Mouse (Mus musculus): Measurements from ENCODE around the gene Glod4. TPM values are rescaled to one million over a fixed set of nuclear protein-coding genes. Genes with fewer than 3 reads are reported as not detected.

Gene Glod4
- polyA plus RNA-seq, 1 experiment from 2014 or later = 131 TPM

DNA sequence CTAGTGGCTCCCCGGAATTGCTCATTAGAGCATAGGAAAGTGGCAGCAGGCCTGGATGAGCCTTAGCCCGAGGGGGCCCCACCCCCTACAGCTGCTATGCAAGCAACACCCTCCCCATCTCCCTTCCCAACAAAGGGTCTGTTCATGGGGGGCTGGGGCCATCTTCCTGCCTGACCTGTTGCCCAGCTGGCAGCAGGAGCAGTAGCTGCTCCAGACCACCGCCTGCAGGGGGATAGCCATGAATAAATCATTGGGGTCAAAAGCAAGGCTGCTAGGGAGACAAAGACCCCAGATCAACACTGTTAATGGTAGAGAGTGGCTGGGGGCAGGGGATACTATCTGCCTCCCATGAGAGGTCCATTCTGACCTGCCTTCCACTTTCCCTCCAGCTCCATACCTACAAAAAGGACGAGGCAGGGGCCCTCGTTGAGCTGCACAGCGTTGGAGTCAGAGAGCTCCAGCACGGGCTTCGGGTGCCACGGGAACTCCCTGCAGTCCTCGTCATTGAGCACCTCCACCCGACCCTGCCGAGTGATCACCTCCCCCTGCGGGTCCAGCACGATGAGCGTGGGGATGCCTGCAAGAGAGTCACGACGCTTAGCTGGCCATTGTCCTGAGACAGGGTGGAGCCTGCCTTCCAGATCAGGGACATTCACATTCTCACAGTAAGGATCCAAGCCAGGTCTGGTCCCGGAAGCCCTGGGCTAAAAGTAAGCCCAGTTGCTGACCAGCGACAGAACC lies 19.3 kb upstream of the Glod4 start:
- WGBS = 10% methylated on average over 19 of the region's 19 CpGs
- H3K4me1 ChIP-seq (ENCODE audit: control insufficient read depth, insufficient read depth, low read length) = peaks cover 70% of the 10 kb centered on the region

DNA sequence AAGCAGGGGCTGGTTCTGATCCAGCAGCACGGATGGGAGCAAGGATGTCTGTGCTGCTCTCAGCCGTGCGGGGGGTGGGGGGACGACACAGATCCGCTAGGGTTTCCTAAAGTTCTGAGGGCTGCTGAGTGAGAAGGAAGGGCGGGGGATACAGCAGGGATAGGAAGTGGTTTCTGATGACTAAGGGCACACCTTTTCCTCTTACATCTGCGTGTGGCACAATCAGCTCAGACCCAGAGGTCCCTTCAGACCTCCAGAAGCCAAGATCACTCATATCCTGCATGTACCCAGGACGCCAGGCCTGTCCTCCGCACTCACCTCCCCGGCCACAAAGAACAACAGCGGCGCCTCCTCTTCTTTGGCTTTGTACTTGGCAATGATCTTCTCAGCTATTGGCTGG lies 17.7 kb upstream of the Glod4 start:
- DNase-seq (ENCODE audit: low spot score, missing footprints) (peak; percentile 83), ATAC-seq (ENCODE audit: low FRiP score) (no peak)
- H3K27me3 ChIP-seq (ENCODE audit: control insufficient read depth, insufficient read depth, low read length) = no peaks in the 10 kb centered on the region
- WGBS = 68% methylated on average over 12 of the region's 12 CpGs
- peak overlapping the region; percentile 80 for H3K27ac ChIP-seq (ENCODE audit: low read depth, low read length)
- H3K4me1 ChIP-seq (ENCODE audit: control insufficient read depth, insufficient read depth, low read length) = peaks cover 56% of the 10 kb centered on the region
- no peak overlapping the region for H3K9ac ChIP-seq (ENCODE audit: low read length)
- H3K9me3 ChIP-seq (ENCODE audit: control insufficient read depth, low read length) = no peaks in the 10 kb centered on the region
- H3K4me3 ChIP-seq (ENCODE audit: low read depth, low read length) = no peak overlapping the region
- no peak overlapping the region for H3K4me2 ChIP-seq
- no peaks in the 10 kb centered on the region for H3K36me3 ChIP-seq (ENCODE audit: control insufficient read depth, insufficient read depth, low read length)

More for the DNA sequence above, 19.3 kb upstream of the Glod4 start:
- H3K36me3 ChIP-seq (ENCODE audit: control insufficient read depth, insufficient read depth, low read length) = no peaks in the 10 kb centered on the region
- H3K9me3 ChIP-seq (ENCODE audit: control insufficient read depth, low read length) = no peaks in the 10 kb centered on the region
- peak overlapping the region; percentile 84 for H3K27ac ChIP-seq (ENCODE audit: low read depth, low read length)
- ATAC-seq (ENCODE audit: low FRiP score) (peak; percentile 76), DNase-seq (ENCODE audit: low spot score, missing footprints) (peak; percentile 94)
- peak overlapping the region; percentile 25 for H3K4me2 ChIP-seq
- H3K9ac ChIP-seq (ENCODE audit: low read length) = peak overlapping the region; percentile 61
- H3K4me3 ChIP-seq (ENCODE audit: low read depth, low read length) = no peak overlapping the region
- no peaks in the 10 kb centered on the region for H3K27me3 ChIP-seq (ENCODE audit: control insufficient read depth, insufficient read depth, low read length)

DNA sequence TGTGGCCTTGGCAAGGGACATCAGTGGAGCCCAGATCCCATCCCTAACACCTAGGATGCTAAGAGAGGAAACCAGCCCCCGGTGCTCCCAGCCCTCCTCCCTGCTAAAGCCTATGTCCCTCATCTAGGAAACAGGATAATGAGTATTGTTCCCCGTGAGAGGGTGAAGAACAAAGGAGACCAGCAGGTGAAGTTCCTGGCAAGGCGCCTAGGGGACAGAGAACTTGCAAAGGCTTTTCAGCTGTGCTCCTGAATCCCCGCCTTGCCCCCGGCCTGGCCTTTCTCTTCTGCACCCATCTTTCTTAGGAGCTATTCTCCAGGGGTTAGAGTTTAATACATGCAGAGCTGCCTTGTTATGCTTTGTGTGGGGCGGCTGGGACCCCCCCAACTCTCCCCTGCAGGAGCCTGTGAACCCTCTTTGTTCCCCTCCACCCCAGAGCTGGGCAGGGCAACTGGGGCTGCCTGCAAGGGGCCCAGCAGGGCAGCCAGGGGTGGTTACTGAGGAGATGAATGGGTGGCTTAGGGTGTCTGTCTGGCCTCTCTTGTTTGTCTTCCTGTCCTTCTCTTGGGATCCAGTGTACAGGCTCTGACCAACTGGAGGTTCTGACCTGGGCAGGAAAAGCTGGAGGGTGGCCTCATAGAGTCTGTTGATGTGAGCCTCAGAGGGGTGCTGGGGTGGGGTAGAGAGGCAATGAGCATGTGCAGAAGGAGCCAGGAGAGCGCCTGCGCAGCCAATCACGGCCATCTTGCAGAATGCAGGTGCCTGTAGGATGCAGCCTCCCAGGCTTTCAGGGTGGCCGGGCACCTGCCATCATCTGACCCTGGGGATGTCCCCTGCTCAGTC lies 16.9 kb upstream of the Glod4 start:
- peak; percentile 89 for DNase-seq (ENCODE audit: low spot score, missing footprints)
- no peak overlapping the region for H3K4me2 ChIP-seq

DNA sequence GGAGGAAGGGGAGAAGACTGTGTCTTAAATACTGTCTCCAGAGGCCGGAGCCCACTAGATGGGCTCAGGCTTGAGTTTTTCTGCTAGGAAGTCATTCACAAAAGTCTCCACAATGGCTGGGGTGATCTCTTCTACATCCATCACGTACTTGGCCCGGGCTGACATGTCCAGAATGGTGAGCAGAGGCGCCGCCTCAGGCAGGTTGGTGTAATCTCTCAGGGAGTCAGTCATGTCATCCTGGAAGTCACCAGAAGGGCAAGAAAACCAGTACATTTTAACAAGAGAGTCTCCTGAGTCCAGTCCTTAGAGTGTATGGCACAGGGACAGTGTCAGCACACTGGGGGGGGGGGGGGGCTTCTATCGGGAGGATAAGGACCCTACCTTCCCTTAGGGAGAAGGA lies 15.0 kb upstream of the Glod4 start:
- no peaks in the 10 kb centered on the region for H3K27me3 ChIP-seq (ENCODE audit: control insufficient read depth, insufficient read depth, low read length)
- ATAC-seq (ENCODE audit: low FRiP score) (no peak), DNase-seq (ENCODE audit: low spot score, missing footprints) (no peak)
- H3K4me3 ChIP-seq (ENCODE audit: low read depth, low read length) = no peak overlapping the region
- H3K36me3 ChIP-seq (ENCODE audit: control insufficient read depth, insufficient read depth, low read length) = no peaks in the 10 kb centered on the region
- H3K9ac ChIP-seq (ENCODE audit: low read length) = no peak overlapping the region
- H3K27ac ChIP-seq (ENCODE audit: low read depth, low read length) = no peak overlapping the region; the same call in 1 of the 2 replicates
- peaks cover 51% of the 10 kb centered on the region for H3K4me1 ChIP-seq (ENCODE audit: control insufficient read depth, insufficient read depth, low read length)
- 87% methylated on average over 6 of the region's 6 CpGs for WGBS
- H3K4me2 ChIP-seq = no peak overlapping the region
- H3K9me3 ChIP-seq (ENCODE audit: control insufficient read depth, low read length) = no peaks in the 10 kb centered on the region

More for the DNA sequence above, 16.9 kb upstream of the Glod4 start:
- H3K4me3 ChIP-seq (ENCODE audit: low read depth, low read length) = no peak overlapping the region
- H3K27me3 ChIP-seq (ENCODE audit: control insufficient read depth, insufficient read depth, low read length) = no peaks in the 10 kb centered on the region
- H3K36me3 ChIP-seq (ENCODE audit: control insufficient read depth, insufficient read depth, low read length) = no peaks in the 10 kb centered on the region
- peaks cover 53% of the 10 kb centered on the region for H3K4me1 ChIP-seq (ENCODE audit: control insufficient read depth, insufficient read depth, low read length)
- H3K27ac ChIP-seq (ENCODE audit: low read depth, low read length) = peak overlapping the region; percentile 80
- peak overlapping the region; percentile 4 for H3K9ac ChIP-seq (ENCODE audit: low read length)
- WGBS = 33% methylated on average over 10 of the region's 10 CpGs
- peak; percentile 79 for ATAC-seq (ENCODE audit: low FRiP score)
- no peaks in the 10 kb centered on the region for H3K9me3 ChIP-seq (ENCODE audit: control insufficient read depth, low read length)

DNA sequence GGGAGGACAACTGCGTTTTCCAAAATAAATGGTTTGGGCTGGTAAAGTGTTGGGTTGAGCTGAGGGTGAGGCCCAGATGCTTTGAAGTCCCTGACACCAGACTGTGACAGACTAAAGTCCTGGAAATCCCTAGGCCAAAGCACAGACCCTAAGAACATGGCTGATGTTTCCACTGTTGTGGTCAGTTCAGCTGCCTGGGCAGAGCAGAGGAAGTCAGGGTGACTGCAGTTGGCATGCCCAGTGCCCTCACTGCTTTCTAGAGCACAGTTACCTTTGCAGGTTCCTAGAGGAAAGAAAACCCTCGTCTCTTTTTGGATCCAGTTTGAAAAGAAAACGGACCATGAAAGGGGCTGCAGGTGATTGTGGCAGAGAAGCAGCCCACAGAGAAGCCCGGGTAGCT lies 13.9 kb upstream of the Glod4 start:
- Histone ChIP-seq H3K9me3 (ENCODE audit: control insufficient read depth, low read length) (no peaks in the 10 kb centered on the region), H3K27ac (ENCODE audit: low read depth, low read length) (no peak overlapping the region), H3K4me1 (ENCODE audit: control insufficient read depth, insufficient read depth, low read length) (peaks cover 40% of the 10 kb centered on the region), H3K9ac (ENCODE audit: low read length) (no peak overlapping the region), H3K36me3 (ENCODE audit: control insufficient read depth, insufficient read depth, low read length) (no peaks in the 10 kb centered on the region), H3K27me3 (ENCODE audit: control insufficient read depth, insufficient read depth, low read length) (no peaks in the 10 kb centered on the region), H3K4me3 (ENCODE audit: low read depth, low read length) (no peak overlapping the region), H3K4me2 (no peak overlapping the region)
- WGBS = 79% methylated on average over 4 of the region's 4 CpGs
- DNase-seq (ENCODE audit: low spot score, missing footprints) (no peak), ATAC-seq (ENCODE audit: low FRiP score) (no peak)

DNA sequence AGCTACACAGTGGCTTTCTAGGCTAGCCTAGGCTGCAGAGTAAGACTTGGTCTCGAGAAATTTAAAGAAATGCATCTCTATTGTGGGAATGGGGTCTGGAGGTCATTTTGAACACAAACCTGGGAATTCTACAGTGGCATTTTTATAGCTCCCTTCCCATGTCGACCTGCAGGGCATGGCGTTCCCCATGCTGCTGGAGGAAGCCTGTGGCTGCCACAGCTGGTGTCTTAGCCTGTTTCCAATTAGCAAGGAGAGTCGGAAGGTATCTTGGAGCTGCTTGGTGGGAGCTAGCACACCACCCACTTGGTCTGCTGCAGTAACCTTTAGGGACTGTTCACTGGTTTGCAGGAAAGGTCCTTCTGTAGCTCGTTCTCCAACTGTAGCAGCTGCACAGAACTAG lies 12.6 kb upstream of the Glod4 start:
- Histone ChIP-seq H3K4me2 (no peak overlapping the region), H3K36me3 (ENCODE audit: control insufficient read depth, insufficient read depth, low read length) (no peaks in the 10 kb centered on the region; the same call in 1 of the 2 replicates), H3K4me3 (ENCODE audit: low read depth, low read length) (no peak overlapping the region), H3K9me3 (ENCODE audit: control insufficient read depth, low read length) (no peaks in the 10 kb centered on the region), H3K27me3 (ENCODE audit: control insufficient read depth, insufficient read depth, low read length) (no peaks in the 10 kb centered on the region), H3K4me1 (ENCODE audit: control insufficient read depth, insufficient read depth, low read length) (peaks cover 28% of the 10 kb centered on the region), H3K9ac (ENCODE audit: low read length) (no peak overlapping the region; the same call in 1 of the 2 replicates), H3K27ac (ENCODE audit: low read depth, low read length) (no peak overlapping the region)
- DNase-seq (ENCODE audit: low spot score, missing footprints) (no peak), ATAC-seq (ENCODE audit: low FRiP score) (no peak)
- WGBS = 64% methylated on average over 5 of the region's 5 CpGs

DNA sequence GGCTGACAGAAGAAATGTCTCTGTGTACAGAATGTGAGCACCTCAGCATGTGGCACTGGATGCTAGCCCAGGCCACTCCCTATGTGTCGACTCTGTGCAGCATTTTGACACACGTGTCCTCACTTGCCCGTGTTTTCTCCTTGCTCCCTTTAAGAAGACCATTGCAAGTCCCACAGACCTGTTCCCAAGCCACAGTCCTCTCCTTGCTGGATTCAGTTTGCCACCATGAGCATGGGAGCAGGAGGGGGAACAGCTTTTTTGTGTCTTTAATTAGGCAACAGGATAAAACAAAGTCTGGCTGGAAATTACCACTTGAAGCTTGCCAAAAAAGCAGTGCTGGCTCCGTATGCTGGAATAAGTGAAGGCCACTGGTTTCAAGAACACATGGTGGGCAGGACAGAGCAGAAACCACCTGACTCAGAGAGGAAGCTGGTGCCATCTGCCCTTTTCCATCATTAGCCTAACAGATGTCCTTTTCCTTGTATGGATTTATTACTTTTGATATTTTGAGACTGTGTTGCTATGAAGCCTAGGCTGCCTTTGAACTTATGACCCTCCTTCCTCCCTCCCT lies 12.0 kb upstream of the Glod4 start:
- Histone ChIP-seq H3K27ac (ENCODE audit: low read depth, low read length) (no peak overlapping the region), H3K9me3 (ENCODE audit: control insufficient read depth, low read length) (no peaks in the 10 kb centered on the region), H3K4me3 (ENCODE audit: low read depth, low read length) (no peak overlapping the region), H3K9ac (ENCODE audit: low read length) (no peak overlapping the region), H3K4me2 (no peak overlapping the region), H3K36me3 (ENCODE audit: control insufficient read depth, insufficient read depth, low read length) (peaks cover 3% of the 10 kb centered on the region; the same call in 1 of the 2 replicates), H3K27me3 (ENCODE audit: control insufficient read depth, insufficient read depth, low read length) (no peaks in the 10 kb centered on the region), H3K4me1 (ENCODE audit: control insufficient read depth, insufficient read depth, low read length) (peaks cover 22% of the 10 kb centered on the region)
- 81% methylated on average over 4 of the region's 4 CpGs for WGBS
- DNase-seq (ENCODE audit: low spot score, missing footprints) (no peak), ATAC-seq (ENCODE audit: low FRiP score) (no peak)

DNA sequence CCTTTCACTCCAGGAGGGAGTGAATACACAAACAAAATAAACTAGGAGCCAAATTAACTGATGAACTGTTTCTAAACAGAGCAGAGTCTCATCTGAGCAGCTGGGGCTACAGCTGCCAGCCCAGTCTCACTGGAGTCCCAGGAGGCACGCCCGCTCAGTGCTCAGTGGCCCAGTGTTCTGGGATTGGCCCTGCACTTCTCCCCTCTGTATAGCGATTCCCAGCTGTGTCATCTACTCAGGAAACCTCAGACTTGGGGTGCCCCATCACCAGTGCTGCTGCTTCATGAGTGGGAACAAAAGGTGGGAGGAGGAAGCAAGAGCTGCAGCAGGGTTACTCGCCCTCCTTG lies 10.4 kb upstream of the Glod4 start:
- DNase-seq (ENCODE audit: low spot score, missing footprints) = peak; percentile 82
- peaks cover 3% of the 10 kb centered on the region; the same call in 1 of the 2 replicates for H3K36me3 ChIP-seq (ENCODE audit: control insufficient read depth, insufficient read depth, low read length)
- peak overlapping the region; percentile 44 for H3K27ac ChIP-seq (ENCODE audit: low read depth, low read length)
- H3K4me3 ChIP-seq (ENCODE audit: low read depth, low read length) = no peak overlapping the region
- no peak overlapping the region for H3K4me2 ChIP-seq
- peaks cover 9% of the 10 kb centered on the region for H3K4me1 ChIP-seq (ENCODE audit: control insufficient read depth, insufficient read depth, low read length)
- no peaks in the 10 kb centered on the region for H3K9me3 ChIP-seq (ENCODE audit: control insufficient read depth, low read length)
- no peaks in the 10 kb centered on the region for H3K27me3 ChIP-seq (ENCODE audit: control insufficient read depth, insufficient read depth, low read length)
- ATAC-seq (ENCODE audit: low FRiP score) = no peak
- no peak overlapping the region for H3K9ac ChIP-seq (ENCODE audit: low read length)
- WGBS = 84% methylated on average over 4 of the region's 4 CpGs

Measured in midbrain, embryonic 11.5 days (tissue).